In the genomic region with DNA sequence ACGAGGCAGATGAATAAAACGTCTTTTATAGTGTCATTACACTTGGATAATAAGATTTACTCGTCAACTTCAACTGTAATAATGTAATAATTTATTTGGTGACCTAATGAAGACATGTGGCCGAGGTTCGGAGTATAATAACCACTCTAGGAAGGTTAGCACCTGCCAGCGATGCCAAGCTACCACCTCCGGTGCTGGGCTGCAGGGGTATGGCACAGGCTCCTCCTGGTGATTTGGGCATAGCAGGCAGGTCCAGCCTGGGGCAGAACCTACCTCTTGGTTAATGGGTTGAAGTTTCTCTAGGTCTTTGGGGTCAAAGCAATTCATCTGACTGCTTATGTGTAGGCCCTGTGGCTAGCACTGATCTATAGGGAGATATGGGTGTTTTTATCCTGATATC, we compare ENCODE assay signal across 16 mouse cellular contexts.
"Had no signal": no experiment of that assay in that cellular context is flagged by ENCODE, and none has a peak within 500 bp of the region (broad histone marks: within the 10 kb centered on the region; RNA-seq: fewer than 3 reads in every experiment).

No protein-coding gene starts in this region.

- H3K4me1 ChIP-seq: limb, embryonic 12.5 days had no signal

- ATAC-seq: inflammation-experienced regulatory T-cells, adult 6 months; lung, postnatal 0 days had no signal

- H3K9me3 ChIP-seq: kidney, embryonic 15.5 days; limb, embryonic 12.5 days; neural tube, embryonic 13.5 days had no signal

- H3K4me2 ChIP-seq: kidney, embryonic 15.5 days; limb, embryonic 12.5 days; neural tube, embryonic 13.5 days had no signal

- H3K27ac ChIP-seq: kidney, embryonic 15.5 days; limb, embryonic 12.5 days; liver, embryonic 14.5 days; neural tube, embryonic 13.5 days had no signal

- DNase-seq: kidney, adult 2 months; kidney, postnatal 25 days; layer of hippocampus, adult 9-11 months; layer of hippocampus, postnatal 36 days; lung, adult 2 months; lung, postnatal 36 days; midbrain, embryonic 14.5 days; right cerebral cortex, postnatal 25 days; thymus, adult 2 months; thymus, postnatal 25 days had no signal

- H3K27me3 ChIP-seq: kidney, embryonic 15.5 days; limb, embryonic 12.5 days; neural tube, embryonic 13.5 days had no signal

- H3K9ac ChIP-seq: kidney, embryonic 15.5 days; limb, embryonic 12.5 days; liver, embryonic 14.5 days; neural tube, embryonic 13.5 days had no signal

- H3K4me3 ChIP-seq: kidney, embryonic 15.5 days; limb, embryonic 12.5 days; neural tube, embryonic 13.5 days had no signal

- H3K36me3 ChIP-seq: kidney, embryonic 15.5 days; limb, embryonic 12.5 days; neural tube, embryonic 13.5 days had no signal
